Mouse (Mus musculus): Measurements from ENCODE around the gene Pde1c. TPM values are rescaled to one million over a fixed set of nuclear protein-coding genes. Genes with fewer than 3 reads are reported as not detected.

The Pde1c gene
- polyA plus RNA-seq, 1 experiment from 2014 or later = 3.4 TPM

GRCm38 (mm10) chr6:56275461-56275860, 293.4 kb downstream of the Pde1c start:
- Histone ChIP-seq H3K27ac (replicated peaks) (no peak overlapping the region), H3K9me3 (replicated peaks) (no peaks in the 10 kb centered on the region), H3K36me3 (no peaks in the 10 kb centered on the region), H3K4me1 (no peaks in the 10 kb centered on the region), H3K27me3 (ENCODE audit: low read depth, poor library complexity, severe bottlenecking) (no peaks in the 10 kb centered on the region), H3K4me3 (no peak overlapping the region)
- WGBS = 92% methylated on average over 1 of the region's 1 CpGs
- no peak for DNase-seq (ENCODE audit: low spot score)

- no peak for DNase-seq (ENCODE audit: low spot score)
- no peak overlapping the region for H3K4me3 ChIP-seq
- no peak overlapping the region for H3K27ac ChIP-seq (replicated peaks)
- no peaks in the 10 kb centered on the region for H3K36me3 ChIP-seq
- H3K27me3 ChIP-seq (ENCODE audit: low read depth, poor library complexity, severe bottlenecking) = no peaks in the 10 kb centered on the region
- whole genome bisulfite sequencing = 91% methylated on average over 2 of the region's 2 CpGs
- H3K4me1 ChIP-seq = no peaks in the 10 kb centered on the region
- no peaks in the 10 kb centered on the region for H3K9me3 ChIP-seq (replicated peaks)
Observed at GRCm38 (mm10) chr6:56271741-56272140, 297.2 kb downstream of the Pde1c start.

DNA sequence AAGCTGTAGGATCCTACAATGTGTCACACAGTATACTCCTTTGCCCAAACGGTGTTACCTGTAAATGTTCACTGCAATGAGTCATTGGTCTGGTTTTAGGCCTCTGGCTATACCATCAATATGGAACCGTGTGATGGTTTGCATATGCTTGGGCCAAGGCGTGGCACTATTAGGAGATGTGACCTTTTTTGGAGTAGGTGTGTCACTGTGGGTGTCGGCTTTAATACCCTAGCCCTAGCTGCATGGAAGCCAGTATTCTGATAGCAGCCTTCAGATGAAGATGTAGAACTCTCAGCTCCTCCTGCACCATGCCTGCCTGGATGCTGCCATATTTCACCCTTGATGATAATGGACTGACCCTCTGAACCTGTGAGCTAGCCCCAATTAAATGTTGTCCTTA, 304.4 kb downstream of the Pde1c start:
- Histone ChIP-seq H3K36me3 (no peaks in the 10 kb centered on the region), H3K9me3 (replicated peaks) (no peaks in the 10 kb centered on the region), H3K27me3 (ENCODE audit: low read depth, poor library complexity, severe bottlenecking) (no peaks in the 10 kb centered on the region), H3K4me3 (no peak overlapping the region), H3K27ac (replicated peaks) (no peak overlapping the region), H3K4me1 (no peaks in the 10 kb centered on the region)
- DNase-seq (ENCODE audit: low spot score) = no peak
- WGBS = 88% methylated on average over 4 of the region's 4 CpGs

DNA sequence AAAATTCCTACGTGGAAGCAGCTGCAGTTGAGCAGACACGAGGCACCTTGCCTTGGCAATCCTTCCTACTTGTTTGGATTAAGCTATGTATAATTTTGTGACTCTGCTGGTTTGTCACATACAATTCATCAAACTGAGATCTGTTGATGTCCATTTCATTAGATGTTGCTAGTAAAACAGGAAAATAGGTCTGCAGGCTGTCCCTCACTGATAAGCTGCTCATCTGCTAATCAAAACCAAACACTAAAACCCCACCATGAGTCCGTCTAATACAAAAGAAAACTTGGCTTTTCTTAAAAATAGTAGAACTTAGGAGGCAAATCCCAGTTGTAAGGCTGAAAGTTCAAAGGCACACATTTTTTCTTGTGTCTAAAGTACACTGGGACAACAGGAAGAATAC, 308.8 kb downstream of the Pde1c start:
- no peaks in the 10 kb centered on the region for H3K27me3 ChIP-seq (ENCODE audit: low read depth, poor library complexity, severe bottlenecking)
- 75% methylated on average over 3 of the region's 3 CpGs for WGBS
- DNase-seq (ENCODE audit: low spot score) = no peak
- H3K4me1 ChIP-seq = no peaks in the 10 kb centered on the region
- H3K4me3 ChIP-seq = no peak overlapping the region
- H3K27ac ChIP-seq (replicated peaks) = no peak overlapping the region
- H3K9me3 ChIP-seq (replicated peaks) = no peaks in the 10 kb centered on the region
- H3K36me3 ChIP-seq = no peaks in the 10 kb centered on the region

DNA sequence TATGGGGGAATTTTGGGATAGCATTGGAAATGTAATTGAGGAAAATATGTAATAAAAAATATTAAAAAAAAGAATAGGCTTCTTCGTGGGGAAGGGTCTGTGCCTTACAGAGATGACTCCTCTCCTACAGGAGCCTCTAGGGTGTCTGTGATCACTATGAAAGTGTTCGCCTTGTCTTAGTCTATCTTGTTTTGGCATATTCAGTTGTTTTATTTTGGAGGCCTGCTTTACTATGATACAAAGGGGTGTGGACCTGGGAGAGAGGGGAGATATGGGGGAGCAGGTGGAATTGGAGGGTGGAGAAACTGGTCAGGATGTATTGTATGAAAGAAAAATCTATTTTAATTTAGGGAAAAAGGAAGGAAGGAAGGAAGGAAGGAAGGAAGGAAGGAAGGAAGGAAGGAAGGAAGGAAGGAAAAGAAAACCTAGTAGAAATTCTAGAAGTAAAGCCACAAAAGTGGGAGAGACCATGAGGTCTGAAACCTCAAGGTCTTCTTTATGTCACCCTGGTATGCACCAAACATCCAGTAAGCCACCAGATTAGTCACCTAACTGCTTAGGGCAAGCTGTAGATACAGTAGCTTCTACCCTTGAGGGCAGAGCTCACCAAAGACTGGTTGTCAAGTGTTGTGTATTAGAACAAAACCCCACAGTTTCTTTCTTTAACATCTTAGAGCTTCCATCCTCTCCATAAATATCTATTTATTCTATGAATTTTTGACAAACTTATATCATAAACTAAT, 311.2 kb downstream of the Pde1c start:
- Histone ChIP-seq H3K4me3 (no peak overlapping the region), H3K27me3 (ENCODE audit: low read depth, poor library complexity, severe bottlenecking) (no peaks in the 10 kb centered on the region), H3K9me3 (replicated peaks) (no peaks in the 10 kb centered on the region), H3K36me3 (no peaks in the 10 kb centered on the region), H3K4me1 (no peaks in the 10 kb centered on the region), H3K27ac (replicated peaks) (no peak overlapping the region)
- no peak for DNase-seq (ENCODE audit: low spot score)
- WGBS = 93% methylated on average over 2 of the region's 2 CpGs

DNA sequence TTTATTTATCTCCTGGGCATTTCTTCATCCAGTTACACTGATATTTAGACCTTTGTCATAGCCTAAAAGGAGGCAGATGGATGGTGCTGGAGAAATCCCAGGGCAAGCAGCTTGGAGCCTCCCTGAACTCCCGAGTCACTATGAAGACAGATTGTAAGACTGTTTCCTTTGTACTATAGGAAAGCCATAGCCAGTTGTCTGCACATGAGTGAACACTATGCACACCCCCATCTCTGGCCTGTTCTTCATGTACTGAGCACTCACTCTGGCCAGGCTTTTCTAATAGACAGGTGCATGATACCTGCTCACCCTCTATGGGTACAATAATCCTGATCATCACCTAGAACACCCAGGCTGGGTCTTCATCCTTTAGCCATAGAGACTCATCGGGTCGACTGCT, 318.8 kb downstream of the Pde1c start:
- Histone ChIP-seq H3K4me3 (no peak overlapping the region), H3K27me3 (ENCODE audit: low read depth, poor library complexity, severe bottlenecking) (no peaks in the 10 kb centered on the region), H3K9me3 (replicated peaks) (no peaks in the 10 kb centered on the region), H3K36me3 (no peaks in the 10 kb centered on the region), H3K4me1 (no peaks in the 10 kb centered on the region), H3K27ac (replicated peaks) (no peak overlapping the region)
- no peak for DNase-seq (ENCODE audit: low spot score)
- WGBS = 91% methylated on average over 3 of the region's 3 CpGs

GRCm38 (mm10) chr6:56191426-56192140, 377.3 kb downstream of the Pde1c start:
- Histone ChIP-seq H3K9me3 (replicated peaks) (no peaks in the 10 kb centered on the region), H3K36me3 (no peaks in the 10 kb centered on the region), H3K27ac (replicated peaks) (no peak overlapping the region), H3K27me3 (ENCODE audit: low read depth, poor library complexity, severe bottlenecking) (no peaks in the 10 kb centered on the region), H3K4me3 (no peak overlapping the region), H3K4me1 (no peaks in the 10 kb centered on the region)
- DNase-seq (ENCODE audit: low spot score) = no peak
- WGBS = 80% methylated on average over 1 of the region's 1 CpGs

DNA sequence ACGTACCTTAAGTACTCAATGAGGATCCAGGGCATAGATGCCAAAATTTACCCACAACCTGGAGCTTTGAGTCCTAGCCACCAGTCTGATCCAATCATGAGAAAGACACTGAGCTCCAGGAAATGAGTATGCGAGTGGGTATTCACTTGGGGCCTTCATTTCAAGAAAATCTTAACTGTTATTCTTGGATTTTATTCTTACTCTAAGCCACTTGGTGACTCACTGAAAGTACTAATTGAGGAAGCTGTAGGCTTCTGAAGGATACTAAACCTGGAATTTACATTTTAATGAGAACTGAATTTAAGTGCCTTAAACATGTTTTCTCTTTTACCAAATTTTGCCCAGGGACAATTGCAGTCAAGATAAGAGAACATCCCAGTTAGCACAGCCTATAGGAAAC, 392.4 kb downstream of the Pde1c start:
- Histone ChIP-seq H3K4me1 (no peaks in the 10 kb centered on the region), H3K27me3 (ENCODE audit: low read depth, poor library complexity, severe bottlenecking) (no peaks in the 10 kb centered on the region), H3K4me3 (no peak overlapping the region), H3K36me3 (no peaks in the 10 kb centered on the region), H3K9me3 (replicated peaks) (no peaks in the 10 kb centered on the region), H3K27ac (replicated peaks) (no peak overlapping the region)
- DNase-seq (ENCODE audit: low spot score) = no peak
- WGBS = 85% methylated on average over 2 of the region's 2 CpGs

- 89% methylated on average over 2 of the region's 2 CpGs for WGBS
- no peaks in the 10 kb centered on the region for H3K27me3 ChIP-seq (ENCODE audit: low read depth, poor library complexity, severe bottlenecking)
- no peaks in the 10 kb centered on the region for H3K9me3 ChIP-seq (replicated peaks)
- no peak overlapping the region for H3K4me3 ChIP-seq
- no peaks in the 10 kb centered on the region for H3K4me1 ChIP-seq
- no peak overlapping the region for H3K27ac ChIP-seq (replicated peaks)
- no peak for DNase-seq (ENCODE audit: low spot score)
- H3K36me3 ChIP-seq = no peaks in the 10 kb centered on the region
Observed at GRCm38 (mm10) chr6:56172172-56172571, 396.7 kb downstream of the Pde1c start.

GRCm38 (mm10) chr6:56168736-56169135, 400.2 kb downstream of the Pde1c start:
- no peaks in the 10 kb centered on the region for H3K27me3 ChIP-seq (ENCODE audit: low read depth, poor library complexity, severe bottlenecking)
- H3K4me3 ChIP-seq = no peak overlapping the region
- no peaks in the 10 kb centered on the region for H3K4me1 ChIP-seq
- DNase-seq (ENCODE audit: low spot score) = no peak
- H3K27ac ChIP-seq (replicated peaks) = no peak overlapping the region
- H3K36me3 ChIP-seq = no peaks in the 10 kb centered on the region
- 77% methylated on average over 2 of the region's 2 CpGs for WGBS
- no peaks in the 10 kb centered on the region for H3K9me3 ChIP-seq (replicated peaks)

DNA sequence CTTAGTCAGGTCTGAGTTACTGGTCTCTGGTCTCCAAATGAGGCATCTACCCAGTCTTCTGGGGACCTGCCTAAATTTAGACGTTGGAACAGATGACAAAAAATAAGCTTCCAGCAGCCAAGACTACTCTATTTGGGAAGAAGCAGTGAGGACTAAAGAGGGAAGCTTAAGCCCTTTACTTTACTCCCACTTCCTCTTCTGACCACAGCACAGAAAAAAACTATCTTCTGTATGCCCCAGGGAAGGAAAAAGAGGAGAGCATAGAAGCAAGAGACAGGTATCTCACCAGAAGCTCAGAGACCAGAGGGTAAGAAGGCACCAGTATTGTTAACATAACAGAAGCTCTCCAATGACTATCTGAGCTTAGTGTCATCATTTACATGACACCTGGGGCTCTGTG, 410.7 kb downstream of the Pde1c start:
- Histone ChIP-seq H3K4me3 (no peak overlapping the region), H3K4me1 (no peaks in the 10 kb centered on the region), H3K9me3 (replicated peaks) (no peaks in the 10 kb centered on the region), H3K36me3 (no peaks in the 10 kb centered on the region), H3K27me3 (ENCODE audit: low read depth, poor library complexity, severe bottlenecking) (no peaks in the 10 kb centered on the region), H3K27ac (replicated peaks) (no peak overlapping the region)
- WGBS = 85% methylated on average over 1 of the region's 1 CpGs
- DNase-seq (ENCODE audit: low spot score) = no peak

- no peaks in the 10 kb centered on the region for H3K4me1 ChIP-seq
- no peak overlapping the region for H3K27ac ChIP-seq (replicated peaks)
- no peaks in the 10 kb centered on the region for H3K9me3 ChIP-seq (replicated peaks)
- H3K36me3 ChIP-seq = no peaks in the 10 kb centered on the region
- 96% methylated on average over 3 of the region's 3 CpGs for WGBS
- H3K27me3 ChIP-seq (ENCODE audit: low read depth, poor library complexity, severe bottlenecking) = no peaks in the 10 kb centered on the region
- no peak overlapping the region for H3K4me3 ChIP-seq
- DNase-seq (ENCODE audit: low spot score) = no peak
Observed at GRCm38 (mm10) chr6:56156836-56157235, 412.1 kb downstream of the Pde1c start.

- Histone ChIP-seq H3K36me3 (no peaks in the 10 kb centered on the region), H3K27ac (replicated peaks) (no peak overlapping the region), H3K27me3 (ENCODE audit: low read depth, poor library complexity, severe bottlenecking) (no peaks in the 10 kb centered on the region), H3K9me3 (replicated peaks) (no peaks in the 10 kb centered on the region), H3K4me1 (no peaks in the 10 kb centered on the region), H3K4me3 (no peak overlapping the region)
- DNase-seq (ENCODE audit: low spot score) = no peak
- 86% methylated on average over 3 of the region's 3 CpGs for WGBS
Observed at GRCm38 (mm10) chr6:56130493-56131159, 438.3 kb downstream of the Pde1c start.
